Mouse (Mus musculus) limb, embryonic 10.5 days (tissue): ENCODE measurements around the gene Adam12. TPM values are rescaled to one million over a fixed set of nuclear protein-coding genes. Genes with fewer than 3 reads are reported as not detected.

Experiments
- DNase-seq: peaks from one replicate; pipeline ENCODE4 v3.0.0-alpha.2; 2017; ENCODE audit warnings: low spot score
- H3K27ac ChIP-seq: fragments of 300-500 bp; sonication (generic); 2 replicates; pipeline ENCODE4 v1.5.1; 2016; ENCODE audit warnings: mild to moderate bottlenecking
- H3K27me3 ChIP-seq: fragments of 300-500 bp; sonication (generic); 2 replicates; pipeline ENCODE4 v1.6.1; 2016; ENCODE audit warnings: low read depth, mild to moderate bottlenecking; ENCODE audit not compliant: poor library complexity, severe bottlenecking
- H3K36me3 ChIP-seq: fragments of 300-500 bp; sonication (generic); 2 replicates; pipeline ENCODE4 v1.6.1; 2016; ENCODE audit warnings: mild to moderate bottlenecking, moderate library complexity
- H3K4me1 ChIP-seq: fragments of 300-500 bp; sonication (generic); 2 replicates; pipeline ENCODE4 v1.6.1; 2016
- H3K4me3 ChIP-seq: fragments of 300-500 bp; sonication (generic); 2 replicates; pipeline ENCODE4 v1.5.1; 2016; ENCODE audit warnings: mild to moderate bottlenecking, moderate library complexity
- H3K9me3 ChIP-seq: fragments of 300-500 bp; sonication (generic); replicated peaks from 2 replicates; pipeline ENCODE4 v1.6.1; 2016; ENCODE audit warnings: mild to moderate bottlenecking
- whole genome bisulfite sequencing: fragments of 180-500 bp; shearing (Covaris S2); methylation state at CpG from one replicate; pipeline ENCODE4 v1.1.7; 2016; 5-methylcytosine and 5-hydroxymethylcytosine counted together
- polyA plus RNA-seq: library from polyadenylated mRNA; unstranded; fragments of >200 nt; fragmentation: Nextera tagmentation; extraction: Ambion mirVana; gene quantifications from 2 replicates; pipeline ENCODE4 v1.2.1, GENCODE M21; 2016

The Adam12 gene
- polyA plus RNA-seq, 1 experiment from 2014 or later: 3.4 TPM

GRCm38 (mm10) chr7:134238863-134239262, 6.9 kb upstream of the Adam12 start:
- H3K4me1 ChIP-seq: no peaks in the 10 kb centered on the region
- no peaks in the 10 kb centered on the region for H3K9me3 ChIP-seq
- H3K36me3 ChIP-seq: no peaks in the 10 kb centered on the region
- 96% methylated on average over 3 of the region's 3 CpGs for WGBS
- no peak overlapping the region for H3K27ac ChIP-seq
- H3K4me3 ChIP-seq: no peak overlapping the region
- no peak for DNase-seq
- H3K27me3 ChIP-seq: no peaks in the 10 kb centered on the region

- Histone ChIP-seq H3K27ac (no peak overlapping the region), H3K4me1 (peaks cover 6% of the 10 kb centered on the region), H3K9me3 (no peaks in the 10 kb centered on the region), H3K36me3 (no peaks in the 10 kb centered on the region), H3K4me3 (no peak overlapping the region), H3K27me3 (no peaks in the 10 kb centered on the region)
- no peak for DNase-seq
- WGBS: 78% methylated on average over 2 of the region's 2 CpGs
Observed at GRCm38 (mm10) chr7:134237356-134237755, 5.4 kb upstream of the Adam12 start.

DNA sequence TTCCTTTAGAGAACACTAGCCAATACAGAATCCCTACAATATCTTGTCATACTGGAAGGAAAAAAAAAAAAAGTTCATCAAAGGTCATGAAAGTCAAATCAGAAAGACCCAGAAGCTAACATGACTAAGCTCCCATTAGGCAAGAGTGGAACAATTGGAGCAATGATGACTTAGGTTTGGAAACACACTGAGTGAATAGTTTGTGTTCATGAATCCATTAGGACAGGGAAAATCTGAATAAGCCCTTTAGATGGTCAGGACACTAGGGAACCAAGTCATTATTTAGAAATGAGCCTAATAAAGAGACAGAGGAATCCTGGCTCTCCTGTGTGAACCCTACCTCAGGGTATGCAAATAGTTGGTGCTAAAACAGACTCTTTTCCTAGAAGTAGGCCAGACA, 4.8 kb upstream of the Adam12 start:
- no peak for DNase-seq
- Histone ChIP-seq H3K36me3 (no peaks in the 10 kb centered on the region), H3K4me1 (peaks cover 12% of the 10 kb centered on the region), H3K27ac (no peak overlapping the region), H3K4me3 (no peak overlapping the region), H3K27me3 (no peaks in the 10 kb centered on the region), H3K9me3 (no peaks in the 10 kb centered on the region)

- H3K27ac ChIP-seq: no peak overlapping the region
- no peaks in the 10 kb centered on the region for H3K9me3 ChIP-seq
- DNase-seq: no peak
- no peaks in the 10 kb centered on the region for H3K36me3 ChIP-seq
- H3K4me3 ChIP-seq: no peak overlapping the region
- H3K27me3 ChIP-seq: no peaks in the 10 kb centered on the region
- H3K4me1 ChIP-seq: peaks cover 15% of the 10 kb centered on the region
- 89% methylated on average over 2 of the region's 2 CpGs for WGBS
Observed at GRCm38 (mm10) chr7:134235552-134235951, 3.6 kb upstream of the Adam12 start.

- H3K36me3 ChIP-seq: no peaks in the 10 kb centered on the region
- H3K27ac ChIP-seq: no peak overlapping the region
- no peak overlapping the region for H3K4me3 ChIP-seq
- WGBS: 85% methylated on average over 3 of the region's 3 CpGs
- peaks cover 44% of the 10 kb centered on the region for H3K4me1 ChIP-seq
- no peaks in the 10 kb centered on the region for H3K9me3 ChIP-seq
- DNase-seq: no peak
- peaks cover 15% of the 10 kb centered on the region for H3K27me3 ChIP-seq
Observed at GRCm38 (mm10) chr7:134230708-134231107, 1.2 kb downstream of the Adam12 start.

DNA sequence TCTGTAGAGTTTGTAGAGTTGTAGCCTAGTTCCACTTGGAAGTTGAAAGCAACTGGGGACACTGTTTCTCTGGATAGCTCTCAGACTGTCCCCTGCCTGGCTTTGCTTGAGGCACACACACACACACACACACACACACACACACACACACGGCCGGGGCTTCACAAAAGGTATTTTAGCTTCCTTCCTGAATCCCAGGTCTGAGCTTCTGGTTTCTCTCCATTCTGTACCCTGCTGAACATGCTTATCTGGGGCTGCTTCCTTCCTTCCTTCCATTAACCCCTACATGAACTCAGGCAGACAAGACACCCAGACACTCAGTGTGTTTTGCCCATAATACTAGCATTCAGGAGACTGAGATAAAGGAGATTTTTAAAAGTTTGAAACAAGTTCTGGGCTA, 2.0 kb downstream of the Adam12 start:
- H3K4me3 ChIP-seq: no peak overlapping the region
- no peaks in the 10 kb centered on the region for H3K9me3 ChIP-seq
- no peak for DNase-seq
- peaks cover 18% of the 10 kb centered on the region for H3K27me3 ChIP-seq
- no peaks in the 10 kb centered on the region for H3K36me3 ChIP-seq
- 73% methylated on average over 2 of the region's 2 CpGs for WGBS
- H3K4me1 ChIP-seq: peaks cover 51% of the 10 kb centered on the region
- no peak overlapping the region for H3K27ac ChIP-seq

- DNase-seq: peak; percentile 41
- peaks cover 27% of the 10 kb centered on the region for H3K27me3 ChIP-seq
- peak overlapping the region; percentile 56 for H3K27ac ChIP-seq
- no peaks in the 10 kb centered on the region for H3K9me3 ChIP-seq
- H3K36me3 ChIP-seq: no peaks in the 10 kb centered on the region
- no peak overlapping the region for H3K4me3 ChIP-seq
- peaks cover 59% of the 10 kb centered on the region for H3K4me1 ChIP-seq
- WGBS: 28% methylated on average over 13 of the region's 13 CpGs
Observed at GRCm38 (mm10) chr7:134227773-134228455, 4.0 kb downstream of the Adam12 start.

DNA sequence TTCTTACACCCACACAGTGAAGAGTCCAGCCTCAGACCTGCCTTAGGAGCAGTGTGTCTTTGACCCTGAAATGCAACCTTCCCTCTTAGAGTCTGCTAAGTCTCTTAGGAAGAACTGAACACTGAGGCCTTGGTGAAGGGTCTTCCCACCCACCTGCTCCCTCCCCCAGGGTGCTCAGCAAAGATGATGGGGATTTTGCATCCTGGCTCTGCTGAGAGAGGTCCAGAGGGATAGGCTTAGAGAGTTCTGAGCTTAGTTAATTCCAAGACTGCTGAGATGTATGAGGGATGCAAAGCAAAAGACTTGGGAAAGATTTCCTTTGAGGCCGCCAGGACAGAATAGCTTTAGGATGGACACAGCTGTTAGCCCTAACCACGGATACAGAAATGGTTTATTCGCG, 4.8 kb downstream of the Adam12 start:
- Histone ChIP-seq H3K4me1 (peaks cover 51% of the 10 kb centered on the region), H3K9me3 (no peaks in the 10 kb centered on the region), H3K4me3 (no peak overlapping the region), H3K36me3 (no peaks in the 10 kb centered on the region), H3K27me3 (peaks cover 27% of the 10 kb centered on the region), H3K27ac (peak overlapping the region; percentile 6; the same call in 1 of the 2 replicates)
- no peak for DNase-seq
- WGBS: 83% methylated on average over 4 of the region's 4 CpGs

GRCm38 (mm10) chr7:134226231-134226630, 5.7 kb downstream of the Adam12 start:
- H3K4me3 ChIP-seq: no peak overlapping the region
- 79% methylated on average over 3 of the region's 3 CpGs for WGBS
- H3K36me3 ChIP-seq: no peaks in the 10 kb centered on the region
- H3K27me3 ChIP-seq: peaks cover 27% of the 10 kb centered on the region
- H3K27ac ChIP-seq: no peak overlapping the region
- peaks cover 45% of the 10 kb centered on the region for H3K4me1 ChIP-seq
- DNase-seq: no peak
- no peaks in the 10 kb centered on the region for H3K9me3 ChIP-seq

DNA sequence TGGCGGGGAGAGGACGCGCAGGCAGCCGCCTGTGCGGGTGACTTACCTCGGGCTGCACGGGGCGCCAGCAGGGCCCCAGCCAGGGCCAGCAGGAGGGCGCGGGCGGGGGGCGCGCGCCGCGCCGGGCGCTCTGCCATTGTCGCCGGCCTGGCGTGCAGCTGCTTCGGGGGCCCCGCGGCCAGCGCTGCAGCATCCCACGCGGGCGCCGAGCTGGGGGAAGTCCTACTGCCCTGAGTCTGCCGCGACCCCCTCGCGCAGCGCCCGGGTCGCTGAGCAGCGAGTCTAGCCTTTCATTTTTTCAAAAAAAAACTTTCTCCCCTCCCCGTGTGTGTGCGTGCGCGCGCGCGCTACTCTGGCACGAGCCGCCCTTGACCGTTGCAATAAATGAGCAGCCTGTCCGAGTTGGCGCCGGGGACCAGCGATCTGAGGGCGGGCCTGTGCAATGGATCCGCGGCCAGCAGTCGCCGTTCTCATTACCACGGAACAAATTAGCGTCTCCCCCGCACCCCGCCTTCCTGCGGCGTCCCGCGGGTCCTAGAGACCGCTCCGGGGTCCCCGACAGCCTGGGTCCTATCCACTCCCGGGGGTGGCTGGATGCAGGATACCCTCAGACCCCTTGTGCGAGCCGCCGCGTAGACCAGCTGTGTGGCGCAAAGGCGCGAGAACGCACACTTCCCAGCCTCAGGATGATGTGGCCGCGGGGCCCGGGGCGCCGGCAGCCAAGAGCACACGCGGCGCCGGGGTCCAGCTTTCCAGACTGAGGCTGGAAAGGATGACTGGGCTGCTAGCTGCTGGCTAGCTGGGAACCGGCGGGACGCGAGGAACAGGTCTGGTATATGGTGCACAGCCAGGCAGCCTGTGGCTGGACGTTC, 7.0 kb downstream of the Adam12 start:
- Histone ChIP-seq H3K27me3 (peaks cover 27% of the 10 kb centered on the region), H3K9me3 (no peaks in the 10 kb centered on the region), H3K4me1 (peaks cover 45% of the 10 kb centered on the region), H3K27ac (peak overlapping the region; percentile 88), H3K36me3 (no peaks in the 10 kb centered on the region), H3K4me3 (peak overlapping the region; percentile 77)
- WGBS: under 1% methylated on average over 90 of the region's 90 CpGs
- peak; percentile 83 for DNase-seq

DNA sequence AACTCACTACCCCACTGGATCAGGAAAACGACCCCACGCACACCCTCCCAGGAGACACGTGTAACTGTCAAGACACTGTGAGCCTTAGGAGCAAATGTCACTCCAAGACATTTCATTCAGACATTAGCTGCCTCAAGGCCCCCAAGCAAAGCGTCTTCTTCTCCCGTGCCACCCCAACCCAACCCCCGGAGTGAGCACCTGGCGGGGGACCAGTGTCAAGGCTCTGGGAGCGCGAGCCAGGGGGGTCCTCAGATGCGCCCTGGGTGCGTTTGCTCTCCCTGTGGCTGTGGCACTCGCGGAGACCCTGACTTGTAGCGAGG, 7.6 kb downstream of the Adam12 start:
- peaks cover 45% of the 10 kb centered on the region for H3K4me1 ChIP-seq
- peak overlapping the region; percentile 77 for H3K4me3 ChIP-seq
- H3K27me3 ChIP-seq: peaks cover 27% of the 10 kb centered on the region
- DNase-seq: no peak
- no peaks in the 10 kb centered on the region for H3K9me3 ChIP-seq
- peak overlapping the region; percentile 88 for H3K27ac ChIP-seq
- 2% methylated on average over 14 of the region's 14 CpGs for WGBS
- no peaks in the 10 kb centered on the region for H3K36me3 ChIP-seq

- Histone ChIP-seq H3K27me3 (peaks cover 27% of the 10 kb centered on the region), H3K4me1 (peaks cover 42% of the 10 kb centered on the region), H3K36me3 (no peaks in the 10 kb centered on the region), H3K9me3 (no peaks in the 10 kb centered on the region), H3K4me3 (peak overlapping the region; percentile 77), H3K27ac (no peak overlapping the region)
- peak; percentile 90 for DNase-seq
- 32% methylated on average over 16 of the region's 16 CpGs for WGBS
Observed at GRCm38 (mm10) chr7:134223444-134224161, 8.3 kb downstream of the Adam12 start.

- Histone ChIP-seq H3K27ac (no peak overlapping the region), H3K36me3 (no peaks in the 10 kb centered on the region), H3K27me3 (no peaks in the 10 kb centered on the region), H3K4me3 (no peak overlapping the region), H3K9me3 (no peaks in the 10 kb centered on the region), H3K4me1 (no peaks in the 10 kb centered on the region)
- no peak for DNase-seq
- 65% methylated on average over 10 of the region's 10 CpGs for WGBS
Observed at GRCm38 (mm10) chr7:134207956-134208355, 24.0 kb downstream of the Adam12 start.
